Mouse (Mus musculus): ENCODE data around the gene Hoxd9. TPM values are rescaled to one million over a fixed set of nuclear protein-coding genes. Genes with fewer than 3 reads are reported as not detected.

Gene Hoxd9
- total RNA-seq, 2 experiments from 2014 or later = 14.8 to 18.8 TPM

GRCm38 (mm10) chr2:74667191-74667841, 30.2 kb upstream of the Hoxd9 start:
- DNase-seq = no peak
- intact Hi-C loops (cut with DNase I; ENCODE audit: low total_unique reads) = no loop called here

GRCm38 (mm10) chr2:74667842-74668357, 29.6 kb upstream of the Hoxd9 start, which contains the start of gene Hoxd13:
TSS of gene Hoxd13 (plus strand) at chr2:74668310.
- intact Hi-C loops (cut with DNase I; ENCODE audit: low total_unique reads) = no loop called here

GRCm38 (mm10) chr2:74668370-74669229, 28.9 kb upstream of the Hoxd9 start:
- intact Hi-C loops (cut with DNase I; ENCODE audit: low total_unique reads) = no loop called here
- no peak for DNase-seq

More at GRCm38 (mm10) chr2:74667842-74668357, 29.6 kb upstream of the Hoxd9 start, which contains the start of gene Hoxd13:
- no peak for DNase-seq

GRCm38 (mm10) chr2:74669230-74669578, 28.3 kb upstream of the Hoxd9 start:
- intact Hi-C loops (cut with DNase I; ENCODE audit: low total_unique reads) = no loop called here

GRCm38 (mm10) chr2:74669650-74670235, 27.8 kb upstream of the Hoxd9 start:
- no peak for DNase-seq

More at GRCm38 (mm10) chr2:74669230-74669578, 28.3 kb upstream of the Hoxd9 start:
- DNase-seq = no peak

GRCm38 (mm10) chr2:74670632-74671188, 26.8 kb upstream of the Hoxd9 start:
- intact Hi-C loops (cut with DNase I; ENCODE audit: low total_unique reads) = loop anchor here (5.0 kb wide), 2 partner anchors 603 to 703 kb away; no protein-coding TSS in a partner anchor
- no peak for DNase-seq

More at GRCm38 (mm10) chr2:74669650-74670235, 27.8 kb upstream of the Hoxd9 start:
- intact Hi-C loops (cut with DNase I; ENCODE audit: low total_unique reads) = loop anchor here (5.0 kb wide), 2 partner anchors 602 to 702 kb away; no protein-coding TSS in a partner anchor

GRCm38 (mm10) chr2:74671847-74672246, 25.7 kb upstream of the Hoxd9 start:
- intact Hi-C loops (cut with DNase I; ENCODE audit: low total_unique reads) = loop anchor here (5.0 kb wide), 2 partner anchors 605 to 705 kb away; no protein-coding TSS in a partner anchor
- DNase-seq = no peak

GRCm38 (mm10) chr2:74672481-74673362, 24.8 kb upstream of the Hoxd9 start:
- no peak for DNase-seq
- intact Hi-C loops (cut with DNase I; ENCODE audit: low total_unique reads) = loop anchor here (5.0 kb wide), 2 partner anchors 605 to 705 kb away; no protein-coding TSS in a partner anchor

- no peak for DNase-seq
- intact Hi-C loops (cut with DNase I; ENCODE audit: low total_unique reads) = loop anchor here (5.0 kb wide), 2 partner anchors 607 to 707 kb away; no protein-coding TSS in a partner anchor
Observed at GRCm38 (mm10) chr2:74673835-74674425, 23.6 kb upstream of the Hoxd9 start.

- DNase-seq = no peak
- intact Hi-C loops (cut with DNase I; ENCODE audit: low total_unique reads) = loop anchor here (5.0 kb wide), 2 partner anchors 608 to 708 kb away; no protein-coding TSS in a partner anchor
Observed at GRCm38 (mm10) chr2:74674881-74675665, 22.5 kb upstream of the Hoxd9 start, which contains the start of gene Hoxd12. TSS of gene Hoxd12 (plus strand) at chr2:74675013.

GRCm38 (mm10) chr2:74675666-74676282, 21.8 kb upstream of the Hoxd9 start:
- intact Hi-C loops (cut with DNase I; ENCODE audit: low total_unique reads) = no loop called here
- DNase-seq = no peak

GRCm38 (mm10) chr2:74676376-74677052, 21.0 kb upstream of the Hoxd9 start:
- DNase-seq = no peak
- intact Hi-C loops (cut with DNase I; ENCODE audit: low total_unique reads) = no loop called here

GRCm38 (mm10) chr2:74677106-74677505, 20.4 kb upstream of the Hoxd9 start:
- intact Hi-C loops (cut with DNase I; ENCODE audit: low total_unique reads) = no loop called here
- DNase-seq = no peak

GRCm38 (mm10) chr2:74678891-74679595, 18.5 kb upstream of the Hoxd9 start, which contains the start of gene Hoxd11:
TSS of gene Hoxd11 (plus strand) at chr2:74679557.
- DNase-seq = no peak
- intact Hi-C loops (cut with DNase I; ENCODE audit: low total_unique reads) = no loop called here

GRCm38 (mm10) chr2:74679596-74679971, 17.9 kb upstream of the Hoxd9 start:
- DNase-seq = no peak
- intact Hi-C loops (cut with DNase I; ENCODE audit: low total_unique reads) = no loop called here

Measured in gastrocnemius, postnatal 14 days (tissue).